Mouse (Mus musculus) lung, postnatal 0 days (tissue): Measurements from ENCODE around the gene Map3k12. TPM values are rescaled to one million over a fixed set of nuclear protein-coding genes. Genes with fewer than 3 reads are reported as not detected.
A peak's percentile ranks its signal among the peaks of the same experiment; 100 is the strongest.

ENCODE experiments used
- ATAC-seq: fragments of 200-750 bp; cut with Nextera tagmentation; 2 replicates; pipeline ENCODE4 v1.8.0; 2017; ENCODE audit warnings: moderate library complexity
- DNase-seq: peaks from one replicate; pipeline ENCODE4 v3.0.0-alpha.2; 2016; ENCODE audit warnings: low spot score
- H3K27ac ChIP-seq: fragments of 300-500 bp; sonication (generic); 2 replicates; pipeline ENCODE4 v1.5.1; 2014; ENCODE audit warnings: antibody characterized with exemption, mild to moderate bottlenecking, low read length, mixed read lengths
- H3K27me3 ChIP-seq: fragments of 300-500 bp; sonication (generic); replicated peaks from 2 replicates; pipeline ENCODE4 v1.6.1; 2014; ENCODE audit warnings: low read length, mixed read lengths; ENCODE audit not compliant: insufficient read depth
- H3K36me3 ChIP-seq: fragments of 300-500 bp; sonication (generic); 2 replicates; pipeline ENCODE4 v1.6.1; 2014; ENCODE audit warnings: low read length, mixed read lengths; ENCODE audit not compliant: insufficient read depth
- H3K4me1 ChIP-seq: fragments of 300-500 bp; sonication (generic); 2 replicates; pipeline ENCODE4 v1.6.1; 2014; ENCODE audit warnings: antibody characterized with exemption, low read depth, low read length, mixed read lengths; ENCODE audit not compliant: insufficient read depth
- H3K4me2 ChIP-seq: fragments of 300-500 bp; sonication (generic); replicated peaks from 2 replicates; pipeline ENCODE4 v1.6.1; 2014; ENCODE audit warnings: low read depth, mild to moderate bottlenecking, low read length, moderate library complexity, mixed read lengths
- H3K4me3 ChIP-seq: fragments of 300-500 bp; sonication (generic); 2 replicates; pipeline ENCODE4 v1.5.1; 2014; ENCODE audit warnings: low read depth, low read length
- H3K9ac ChIP-seq: fragments of 300-500 bp; sonication (generic); replicated peaks from 2 replicates; pipeline ENCODE4 v1.6.1; 2014; ENCODE audit warnings: low read depth, mild to moderate bottlenecking
- H3K9me3 ChIP-seq: fragments of 300-500 bp; sonication (generic); 2 replicates; pipeline ENCODE4 v1.6.1; 2016; ENCODE audit warnings: low read length, mixed read lengths
- CTCF ChIP-seq: IDR thresholded peaks from 2 replicates; pipeline ENCODE4 v1.5.1; 2016; ENCODE audit warnings: antibody characterized with exemption, mild to moderate bottlenecking
- EP300 ChIP-seq: IDR thresholded peaks from 2 replicates; pipeline ENCODE4 v1.6.1; 2016; ENCODE audit warnings: antibody characterized with exemption, mild to moderate bottlenecking, control low read depth
- WGBS: fragments of 180-500 bp; shearing (Covaris S2); extraction: QIAGEN DNeasy Blood & Tissue Kit; methylation state at CpG from one replicate; pipeline ENCODE4 v1.1.7; 2014; 5-methylcytosine and 5-hydroxymethylcytosine counted together
- polyA plus RNA-seq: library from polyadenylated mRNA; unstranded; fragments of >200 nt; fragmentation: Nextera tagmentation; extraction: Ambion mirVana; gene quantifications from 2 replicates; pipeline ENCODE4 v1.2.1, GENCODE M21; 2015

The Map3k12 gene
- polyA plus RNA-seq, 1 experiment from 2014 or later, result 4.2 TPM

- H3K4me3 ChIP-seq, result no peak overlapping the region
- no peaks in the 10 kb centered on the region for H3K9me3 ChIP-seq
- H3K27me3 ChIP-seq, result no peaks in the 10 kb centered on the region
- peaks cover 16% of the 10 kb centered on the region; the same call in 1 of the 2 replicates for H3K36me3 ChIP-seq
- H3K4me1 ChIP-seq, result no peaks in the 10 kb centered on the region; the same call in 1 of the 2 replicates
- no peak overlapping the region for H3K4me2 ChIP-seq
- DNase-seq (no peak), ATAC-seq (no peak)
- no peak for TF ChIP-seq CTCF
- TF ChIP-seq EP300, result no peak
- no peak overlapping the region for H3K27ac ChIP-seq
- H3K9ac ChIP-seq, result no peak overlapping the region
Measured at GRCm38 (mm10) chr15:102507561-102507960, 9.3 kb downstream of the Map3k12 start.

GRCm38 (mm10) chr15:102506864-102507263, 10.0 kb downstream of the Map3k12 start:
- no peak overlapping the region for H3K9ac ChIP-seq
- DNase-seq (no peak), ATAC-seq (no peak)
- 84% methylated on average over 1 of the region's 1 CpGs for WGBS
- H3K27ac ChIP-seq, result no peak overlapping the region
- H3K27me3 ChIP-seq, result no peaks in the 10 kb centered on the region
- H3K9me3 ChIP-seq, result no peaks in the 10 kb centered on the region
- no peak for TF ChIP-seq CTCF
- TF ChIP-seq EP300, result no peak
- H3K4me2 ChIP-seq, result no peak overlapping the region
- peaks cover 17% of the 10 kb centered on the region; the same call in 1 of the 2 replicates for H3K36me3 ChIP-seq
- H3K4me1 ChIP-seq, result no peaks in the 10 kb centered on the region; the same call in 1 of the 2 replicates
- H3K4me3 ChIP-seq, result no peak overlapping the region

GRCm38 (mm10) chr15:102506464-102506830, 10.4 kb downstream of the Map3k12 start:
- Histone ChIP-seq H3K36me3 (peaks cover 18% of the 10 kb centered on the region; the same call in 1 of the 2 replicates), H3K9me3 (no peaks in the 10 kb centered on the region), H3K27ac (no peak overlapping the region), H3K27me3 (no peaks in the 10 kb centered on the region), H3K9ac (no peak overlapping the region), H3K4me1 (no peaks in the 10 kb centered on the region; the same call in 1 of the 2 replicates), H3K4me2 (no peak overlapping the region), H3K4me3 (no peak overlapping the region)
- 3% methylated on average over 2 of the region's 2 CpGs for WGBS
- ATAC-seq, result no peak
- TF ChIP-seq CTCF (no peak), EP300 (no peak)
- no peak for DNase-seq

GRCm38 (mm10) chr15:102505770-102506463, 10.9 kb downstream of the Map3k12 start:
- no peak overlapping the region for H3K4me2 ChIP-seq
- no peak overlapping the region for H3K27ac ChIP-seq
- no peak overlapping the region for H3K4me3 ChIP-seq
- peak; percentile 50 for DNase-seq
- H3K9ac ChIP-seq, result no peak overlapping the region
- WGBS, result 49% methylated on average over 9 of the region's 9 CpGs
- no peaks in the 10 kb centered on the region for H3K9me3 ChIP-seq
- ATAC-seq, result peak; percentile 31; the same call in 1 of the 2 replicates
- peaks cover 23% of the 10 kb centered on the region for H3K36me3 ChIP-seq
- no peaks in the 10 kb centered on the region for H3K27me3 ChIP-seq
- no peaks in the 10 kb centered on the region; the same call in 1 of the 2 replicates for H3K4me1 ChIP-seq
- no peak for TF ChIP-seq CTCF
- TF ChIP-seq EP300, result no peak

- Histone ChIP-seq H3K27ac (no peak overlapping the region), H3K36me3 (peaks cover 30% of the 10 kb centered on the region), H3K4me2 (no peak overlapping the region), H3K4me1 (no peaks in the 10 kb centered on the region; the same call in 1 of the 2 replicates), H3K9me3 (no peaks in the 10 kb centered on the region), H3K9ac (no peak overlapping the region), H3K4me3 (no peak overlapping the region), H3K27me3 (no peaks in the 10 kb centered on the region)
- ATAC-seq (no peak), DNase-seq (no peak)
- WGBS, result 48% methylated on average over 12 of the region's 12 CpGs
- TF ChIP-seq CTCF (peak; percentile 9; the same call in 1 of the 2 replicates), EP300 (no peak)
Measured at GRCm38 (mm10) chr15:102505073-102505769, 11.6 kb downstream of the Map3k12 start.

- no peak for TF ChIP-seq EP300
- TF ChIP-seq CTCF, result no peak
- no peak overlapping the region for H3K9ac ChIP-seq
- no peaks in the 10 kb centered on the region for H3K27me3 ChIP-seq
- no peak for ATAC-seq
- no peak for DNase-seq
- peaks cover 33% of the 10 kb centered on the region for H3K36me3 ChIP-seq
- no peaks in the 10 kb centered on the region for H3K9me3 ChIP-seq
- no peak overlapping the region for H3K4me3 ChIP-seq
- no peak overlapping the region for H3K4me2 ChIP-seq
- H3K27ac ChIP-seq, result no peak overlapping the region
- WGBS, result 82% methylated on average over 9 of the region's 9 CpGs
- no peaks in the 10 kb centered on the region for H3K4me1 ChIP-seq
Measured at GRCm38 (mm10) chr15:102503924-102504782, 12.7 kb downstream of the Map3k12 start.
